Mouse (Mus musculus) spleen, embryonic (tissue): ENCODE data around the gene Kifc5b.

Source experiments
- CTCF ChIA-PET: fragments of 350-600 bp; sonication (Branson Sonifier 250); formaldehyde crosslinking; loops from one replicate; lab custom pipeline; 2022; lab: Charles Lee

Gene Kifc5b

DNA sequence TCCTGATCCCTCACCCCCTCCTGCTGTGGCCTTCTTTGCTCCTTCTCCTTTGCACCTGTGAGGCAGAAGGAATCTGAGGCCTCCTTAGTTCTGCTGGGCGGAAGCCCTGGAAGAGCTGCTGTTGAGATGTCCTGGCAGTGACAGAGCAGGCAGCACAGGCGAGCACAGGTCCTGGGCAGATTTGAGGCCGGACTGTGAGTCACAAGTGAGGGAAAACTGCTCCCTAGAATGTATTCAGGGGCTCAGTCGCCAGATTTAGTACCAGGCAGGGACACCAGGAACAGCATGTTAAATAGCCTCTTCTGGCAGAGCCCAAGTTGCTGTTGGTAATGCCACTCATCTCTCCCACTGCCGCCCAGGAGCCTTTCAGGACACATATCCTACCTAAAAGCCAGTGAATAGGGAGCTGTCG lies 51.3 kb downstream of the Kifc5b start:
- CTCF ChIA-PET: no interaction called here

DNA sequence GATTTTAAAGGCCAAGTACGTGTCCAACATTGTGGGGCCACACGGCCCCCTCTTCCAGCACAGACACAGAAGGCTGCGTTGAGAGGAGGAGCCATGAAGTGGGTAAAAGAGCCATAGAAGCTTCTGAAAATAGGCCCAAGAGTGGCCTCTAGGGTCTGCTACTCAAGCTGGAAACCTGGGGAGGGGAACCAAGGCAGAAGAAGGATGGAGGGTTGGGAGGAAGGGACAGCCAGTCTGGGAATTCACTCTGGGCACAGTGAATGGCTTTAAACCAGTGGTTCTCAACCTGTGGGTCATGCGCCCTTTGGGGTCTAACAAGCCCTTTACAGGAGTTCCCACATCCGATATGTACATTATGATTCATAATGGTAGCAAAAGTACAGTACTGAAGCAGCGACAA lies 52.4 kb downstream of the Kifc5b start:
- CTCF ChIA-PET: no interaction called here

DNA sequence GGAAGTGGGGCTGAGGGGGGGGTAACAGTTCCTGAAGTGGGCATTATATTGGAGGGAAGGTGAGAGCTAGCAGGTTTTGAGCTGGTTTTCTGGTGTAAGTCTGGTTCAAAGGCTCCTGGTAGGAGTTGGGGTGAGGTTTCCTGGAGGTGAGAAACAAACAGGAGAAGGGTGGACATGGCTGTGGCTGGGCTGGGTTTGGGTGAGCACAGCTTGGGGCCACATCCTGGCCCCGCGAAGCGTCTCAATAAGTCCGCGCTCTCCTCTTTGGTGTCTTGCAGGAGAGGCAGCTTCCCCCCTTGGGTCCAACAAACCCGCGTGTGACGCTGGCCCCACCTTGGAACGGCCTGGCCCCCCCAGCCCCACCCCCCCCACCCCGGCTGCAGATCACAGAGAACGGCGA lies 53.3 kb downstream of the Kifc5b start:
- CTCF ChIA-PET: interaction anchor here (0.6 kb wide), 1 partner anchor 982 kb away, joined by 4 read pairs; no protein-coding TSS in a partner anchor

DNA sequence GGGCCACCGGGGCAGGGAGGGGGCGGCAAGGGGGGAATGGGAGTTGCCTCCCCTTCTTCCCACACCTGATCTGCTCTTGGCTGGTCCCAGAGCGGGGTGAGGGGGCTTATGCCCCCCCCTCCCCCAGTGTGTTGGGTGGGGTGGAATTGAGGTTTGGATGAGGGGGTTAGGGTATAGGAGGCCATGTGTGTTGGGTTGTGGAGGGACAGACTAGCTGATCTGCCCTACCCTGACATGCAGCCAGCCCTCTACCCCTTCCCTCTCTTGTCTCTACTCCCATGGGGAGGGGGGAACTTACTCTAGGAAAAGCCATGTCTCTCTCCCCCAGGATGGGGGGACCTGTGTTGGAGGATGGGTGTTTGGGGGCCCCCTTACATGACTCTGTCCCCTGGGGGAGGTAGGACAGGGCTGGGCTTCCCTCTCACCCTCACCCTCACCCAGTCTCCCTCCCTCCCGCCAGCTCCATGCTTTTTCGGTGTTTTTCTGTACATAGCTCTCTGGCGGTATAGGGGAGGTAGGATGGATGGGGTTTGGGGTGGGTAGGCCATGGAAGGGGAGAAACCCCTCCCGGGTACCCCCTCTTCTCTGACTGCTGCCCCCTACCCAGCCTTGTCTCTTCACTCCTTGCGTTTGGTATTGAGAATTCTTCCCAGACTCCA lies 54.5 kb downstream of the Kifc5b start:
- CTCF ChIA-PET: interaction anchor here (0.6 to 0.7 kb wide), 2 partner anchors 25 to 26 kb away, joined by 5 to 13 read pairs; no protein-coding TSS in a partner anchor

- CTCF ChIA-PET: interaction anchor here (0.6 kb wide), 1 partner anchor 26 kb away, joined by 5 read pairs; no protein-coding TSS in a partner anchor
These were observed 55.2 kb downstream of the Kifc5b start for GRCm38 (mm10) chr17:26972107-26972506.

GRCm38 (mm10) chr17:26972703-26973574 lies 56.0 kb downstream of the Kifc5b start, which contains the start of gene Zbtb9:
Gene Zbtb9 (plus strand): TSS chr17:26973167.
- CTCF ChIA-PET: interaction anchor here (0.7 to 1.2 kb wide), 2 partner anchors 9 to 56 kb away, joined by 3 to 8 read pairs; partner anchors contain the start of gene Bak1

DNA sequence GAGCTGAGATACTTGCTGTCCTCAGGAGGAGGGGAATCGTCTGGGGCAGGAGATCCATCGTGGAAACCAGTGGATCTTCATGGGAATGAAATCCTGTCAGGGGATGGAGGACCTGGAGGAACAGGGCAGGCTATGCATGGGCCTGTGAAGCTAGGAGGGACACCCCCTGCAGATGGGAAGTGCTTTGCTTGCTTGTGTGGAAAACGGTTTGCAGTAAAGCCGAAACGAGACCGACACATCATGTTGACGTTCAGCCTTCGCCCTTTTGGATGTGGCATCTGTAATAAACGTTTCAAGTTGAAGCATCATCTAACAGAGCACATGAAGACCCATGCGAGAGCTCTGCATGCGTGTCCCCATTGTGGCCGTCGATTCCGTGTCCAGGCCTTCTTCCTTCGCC lies 57.7 kb downstream of the Kifc5b start:
- CTCF ChIA-PET: no interaction called here

DNA sequence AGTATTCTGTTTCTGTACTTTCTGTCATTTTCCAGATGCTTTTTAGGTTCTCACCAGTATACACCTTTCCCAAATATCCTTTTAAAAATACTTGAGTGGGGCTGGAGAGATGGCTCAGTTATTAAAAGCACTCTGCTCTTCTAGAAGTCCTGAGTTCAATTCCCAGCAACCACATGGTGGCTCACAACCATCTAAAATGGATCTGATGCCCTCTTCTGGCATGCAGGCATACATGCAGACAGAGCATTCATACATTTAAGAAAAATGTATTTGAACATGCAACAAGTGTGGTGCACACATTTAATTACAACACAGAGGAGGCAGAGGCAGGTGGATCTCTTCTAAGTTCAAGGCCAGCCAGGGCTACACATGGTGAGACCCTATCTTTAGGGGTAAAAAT lies 58.5 kb downstream of the Kifc5b start:
- CTCF ChIA-PET: no interaction called here

GRCm38 (mm10) chr17:26977354-26977753 lies 60.5 kb downstream of the Kifc5b start:
- CTCF ChIA-PET: interaction anchor here (0.7 kb wide), 1 partner anchor 174 kb away, joined by 7 read pairs; no protein-coding TSS in a partner anchor

DNA sequence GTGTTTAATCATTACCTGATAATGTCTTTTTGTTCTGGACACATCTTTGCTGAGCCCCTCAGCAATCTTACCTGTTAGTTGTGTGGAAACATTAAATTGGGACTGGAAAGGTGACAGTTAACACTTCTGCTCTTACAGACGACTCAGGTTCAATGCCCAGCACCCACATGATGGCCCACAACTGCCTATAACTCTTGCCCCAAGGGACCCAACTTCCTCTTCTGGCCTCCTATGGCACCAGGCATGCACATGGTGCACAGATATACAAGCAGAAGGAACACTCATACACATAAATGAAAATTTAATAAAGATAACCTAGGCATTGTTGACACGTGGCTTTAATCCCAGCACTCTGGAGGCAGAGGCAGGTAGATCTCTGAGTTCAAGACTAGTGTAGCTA lies 62.5 kb downstream of the Kifc5b start:
- CTCF ChIA-PET: no interaction called here

DNA sequence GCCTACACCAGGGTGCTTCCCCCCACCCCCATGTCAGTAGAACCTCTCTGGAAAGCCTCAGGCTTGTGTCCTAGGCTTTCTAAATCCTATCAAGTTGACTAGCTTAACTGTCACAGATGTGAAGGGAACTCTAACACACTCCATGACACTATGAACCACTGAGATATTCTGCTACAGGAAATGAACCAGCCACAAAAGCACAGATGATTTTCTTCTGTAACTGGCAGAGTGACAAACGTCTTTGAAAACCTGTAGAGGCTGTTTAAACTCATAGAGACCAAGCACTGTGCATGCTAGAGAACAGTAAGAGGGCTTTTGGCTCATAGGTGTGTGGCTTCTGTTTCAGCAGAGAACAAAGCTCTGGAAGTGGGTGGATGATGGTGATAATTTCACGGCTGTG lies 64.2 kb downstream of the Kifc5b start:
- CTCF ChIA-PET: interaction anchor here (1.7 kb wide), 1 partner anchor 8 kb away, joined by 8 read pairs; the partner anchor contains the start of gene Zbtb9
